Mouse (Mus musculus) right cerebral cortex, postnatal 36 days (tissue): Measurements from ENCODE around the gene Fezf2.

Experiments
- DNase-seq, 2 experiments: peaks; one replicate each; pipeline ENCODE4 v3.0.0; 2022; ENCODE audit warnings: low spot score in 2 of 2, mixed read lengths in 1 of 2

The Fezf2 gene

DNA sequence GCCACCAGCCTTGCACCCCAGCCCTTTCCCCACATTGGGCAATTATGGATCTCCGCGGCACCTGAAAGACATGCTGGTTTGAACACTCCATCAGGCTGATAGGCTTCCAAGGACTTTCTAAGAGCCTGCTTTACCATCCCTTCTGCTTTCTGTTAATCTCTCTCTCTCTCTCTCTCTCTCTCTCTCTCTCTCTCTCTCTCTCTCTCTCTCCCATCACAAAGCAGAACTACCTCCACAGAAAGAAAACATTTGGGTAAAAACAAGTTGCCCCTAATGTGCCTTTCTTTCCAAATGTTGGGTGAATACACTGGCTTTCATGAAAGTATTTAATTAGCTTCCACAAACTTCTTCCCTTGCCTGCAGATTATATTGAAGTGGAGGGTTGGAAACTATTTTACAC, at the start of gene Fezf2:
TSS of gene Fezf2 (minus strand) at position 101 of the 400 bp plus-strand sequence.
- DNase-seq: no peak

DNA sequence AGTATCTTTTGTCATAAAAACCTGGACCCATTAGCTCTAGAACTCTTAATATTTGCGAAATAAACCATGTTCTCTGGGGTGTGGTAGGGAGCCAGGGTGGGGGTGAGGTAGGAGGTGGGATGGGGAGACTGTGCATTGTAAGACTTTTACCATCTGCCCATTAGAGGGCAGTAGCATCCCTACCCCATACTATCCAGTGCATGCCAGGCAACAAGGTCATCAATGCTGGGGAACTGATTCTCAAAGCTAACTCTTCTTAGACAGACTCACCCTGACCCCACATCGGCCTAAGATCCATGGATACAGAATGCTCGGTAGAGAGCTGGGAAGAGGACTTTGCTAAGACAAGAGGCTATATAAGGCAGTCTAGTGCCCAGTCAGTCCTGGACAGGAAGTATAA, 49.6 kb upstream of the Fezf2 start:
- no peak for DNase-seq

DNA sequence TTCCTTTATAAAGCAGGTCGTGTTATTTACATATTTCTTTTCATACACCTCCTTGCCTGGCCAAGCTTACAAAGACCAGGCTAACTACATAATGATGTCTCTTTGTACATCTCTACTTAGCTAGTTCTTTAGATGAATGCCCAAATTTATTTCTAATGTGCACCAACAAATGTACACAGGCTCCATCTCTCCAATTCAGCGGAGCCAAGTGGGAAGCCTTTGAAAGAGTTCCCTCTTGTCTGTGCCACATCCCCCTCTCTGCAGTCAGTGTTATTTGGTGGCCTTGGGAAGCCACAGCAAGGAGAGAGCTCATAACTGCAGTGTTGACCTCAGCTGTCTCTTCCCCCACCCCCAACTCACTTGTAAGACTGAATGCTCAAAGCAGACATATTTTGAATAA, 46.3 kb upstream of the Fezf2 start:
- DNase-seq: no peak

DNA sequence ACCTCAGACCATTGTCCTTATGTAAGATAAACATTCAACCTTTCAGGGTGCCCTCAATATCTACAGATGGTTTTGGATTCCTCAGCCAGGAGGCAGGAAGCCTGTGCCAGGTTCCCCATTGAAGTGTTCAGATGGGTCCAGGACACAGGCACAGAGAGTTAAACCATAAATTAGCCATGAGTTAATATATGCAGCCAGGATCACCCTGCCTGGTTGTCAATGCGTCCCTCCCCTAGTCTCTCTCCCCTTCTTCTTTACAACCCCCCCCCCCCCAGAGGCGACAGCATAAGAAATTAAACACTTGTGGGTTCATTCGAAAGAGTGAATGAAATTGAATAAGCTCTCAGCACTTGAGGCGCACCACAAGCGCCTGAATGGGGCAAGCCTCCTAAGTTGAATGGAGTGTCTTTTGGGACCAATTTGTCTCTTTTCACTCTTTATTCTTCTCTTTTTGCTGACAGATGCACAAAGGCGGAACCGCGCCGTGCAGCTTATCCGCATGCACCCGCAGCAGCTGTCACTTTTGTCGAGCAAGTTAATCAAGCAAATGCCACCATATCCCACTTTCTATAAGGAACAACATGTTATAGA, 45.4 kb upstream of the Fezf2 start:
- DNase-seq: no peak

DNA sequence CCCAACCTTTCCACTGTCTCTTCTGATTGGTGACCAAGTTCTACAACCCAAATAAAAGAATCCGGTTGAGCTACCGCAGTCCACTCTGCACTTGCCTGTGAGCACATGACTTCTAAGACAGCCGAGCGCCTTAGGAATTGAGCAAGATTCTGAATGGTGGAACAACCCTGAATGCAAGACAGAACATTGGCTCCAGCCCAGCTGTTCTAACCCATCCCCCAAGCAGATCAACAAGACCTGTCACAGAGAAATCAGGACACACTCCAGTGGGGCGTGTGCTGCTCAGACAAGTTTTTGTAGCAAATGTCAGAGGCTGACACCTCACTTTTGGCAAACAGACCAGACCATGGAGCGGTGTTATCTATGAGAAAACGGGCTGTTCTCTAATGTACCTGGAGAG, 43.2 kb upstream of the Fezf2 start:
- no peak for DNase-seq

DNA sequence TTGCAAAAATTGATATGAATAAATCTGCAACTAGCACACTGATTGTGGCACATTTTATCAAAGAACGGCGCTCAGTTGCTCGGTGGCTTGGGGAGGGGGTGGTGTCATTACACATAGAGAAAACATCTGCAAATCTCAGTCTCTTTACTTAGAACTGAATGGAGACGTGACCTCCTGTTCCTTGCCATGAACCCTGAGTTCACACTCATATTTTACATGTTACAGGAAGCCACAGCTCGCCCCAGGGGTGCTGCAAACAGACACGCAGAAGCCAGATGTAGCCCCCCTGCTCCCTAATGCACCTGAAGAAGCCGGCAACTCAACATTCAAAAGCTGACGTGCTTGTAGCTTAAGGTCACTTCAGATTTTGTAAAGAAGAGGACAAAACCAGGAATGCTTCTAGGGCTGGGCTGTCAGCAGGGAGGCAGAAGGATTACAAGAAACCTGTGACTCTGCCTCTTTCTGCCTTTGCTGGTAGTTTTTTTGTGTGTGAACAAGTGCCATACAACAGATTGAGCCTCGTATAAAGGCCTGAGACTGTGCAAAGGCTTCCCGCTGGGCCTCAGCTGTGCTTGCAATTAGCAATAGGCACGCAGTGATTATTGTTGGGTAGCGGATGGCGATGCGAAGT, 40.9 kb upstream of the Fezf2 start:
- no peak for DNase-seq

DNA sequence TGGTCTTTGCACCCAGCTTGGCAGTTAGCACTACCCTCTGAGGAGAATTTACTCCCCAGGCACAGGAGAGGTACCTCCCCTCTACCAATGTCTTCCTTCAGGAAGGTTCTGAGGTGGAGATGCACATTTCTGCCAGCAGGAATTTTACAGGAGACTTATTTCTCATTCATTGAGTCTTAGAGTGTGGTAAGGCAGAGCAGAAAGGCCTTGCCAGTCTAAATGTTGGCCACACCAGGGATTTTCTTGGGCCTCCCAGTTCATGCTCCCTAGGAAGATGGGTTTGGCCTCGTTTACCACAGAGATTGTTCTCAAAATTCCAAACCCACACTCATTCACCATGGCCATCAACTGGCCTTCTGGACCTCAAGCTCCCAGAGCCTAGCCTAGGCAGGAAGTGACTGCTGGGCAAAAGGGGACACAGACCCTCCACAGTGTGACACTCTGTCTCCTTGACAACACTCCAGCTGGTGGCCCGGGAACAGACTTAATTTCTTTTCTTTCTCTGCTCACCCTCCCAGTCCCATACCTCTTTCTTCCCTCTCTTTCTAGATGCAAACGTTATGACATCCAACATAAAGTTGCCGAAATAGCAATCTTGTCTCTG, 40.3 kb upstream of the Fezf2 start:
- DNase-seq: no peak

DNA sequence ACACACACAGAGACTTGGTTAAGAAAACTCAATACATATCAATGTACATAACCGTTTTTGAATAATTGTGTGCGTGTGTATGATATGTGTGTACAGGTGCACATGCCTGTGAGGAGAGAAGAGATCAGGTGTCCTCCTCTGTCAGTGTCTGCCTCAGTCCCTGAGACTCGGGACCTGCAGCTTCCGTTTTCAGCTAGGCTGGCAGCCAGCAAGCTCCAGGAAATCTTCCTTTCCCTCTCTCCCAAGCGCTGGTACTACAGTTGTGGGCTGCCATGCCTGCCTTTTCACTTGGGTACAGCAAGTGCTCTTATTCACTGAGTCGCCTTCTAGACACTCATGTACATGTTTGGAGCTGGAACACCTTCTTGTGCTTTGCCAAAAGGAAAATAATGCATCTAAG, 39.2 kb upstream of the Fezf2 start:
- DNase-seq: no peak

DNA sequence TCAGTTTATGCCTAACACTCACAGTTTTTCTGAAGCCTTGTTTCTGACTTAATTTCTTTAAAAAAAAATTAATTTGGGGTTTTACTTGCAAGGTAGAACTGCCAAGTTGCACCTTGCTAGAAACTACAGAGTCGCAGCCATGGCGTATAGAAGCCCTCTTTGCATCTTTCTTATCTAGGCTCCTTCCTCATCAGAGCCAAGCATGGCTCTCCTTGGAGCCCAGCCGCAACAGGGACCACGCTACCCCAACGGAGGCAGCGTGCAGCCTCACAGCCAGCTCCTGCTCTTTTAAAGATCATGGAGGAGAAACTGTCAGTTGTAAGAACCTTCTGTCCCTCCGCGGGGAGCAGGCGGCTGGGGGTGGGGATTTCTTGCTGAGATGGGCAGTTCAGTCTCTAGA, 29.9 kb upstream of the Fezf2 start:
- DNase-seq: no peak

DNA sequence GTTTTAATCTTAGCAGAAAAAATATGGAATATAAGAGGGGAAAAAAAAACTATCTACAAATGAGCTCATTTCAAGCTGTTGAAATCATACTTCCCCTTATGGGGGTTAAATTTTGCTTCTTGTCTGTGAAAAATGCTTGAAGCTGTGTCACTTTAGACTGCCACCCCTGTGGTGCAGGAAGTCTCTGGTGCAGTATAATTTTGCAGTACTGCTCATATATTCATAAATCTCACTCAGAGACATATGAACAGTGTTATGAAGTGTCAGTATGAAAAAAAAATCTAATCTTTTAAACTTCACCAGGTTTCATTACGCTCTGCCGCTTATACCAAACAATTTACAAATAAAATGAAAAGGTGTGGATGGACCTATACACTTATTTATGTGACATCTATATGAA, 29.3 kb upstream of the Fezf2 start:
- DNase-seq: no peak

DNA sequence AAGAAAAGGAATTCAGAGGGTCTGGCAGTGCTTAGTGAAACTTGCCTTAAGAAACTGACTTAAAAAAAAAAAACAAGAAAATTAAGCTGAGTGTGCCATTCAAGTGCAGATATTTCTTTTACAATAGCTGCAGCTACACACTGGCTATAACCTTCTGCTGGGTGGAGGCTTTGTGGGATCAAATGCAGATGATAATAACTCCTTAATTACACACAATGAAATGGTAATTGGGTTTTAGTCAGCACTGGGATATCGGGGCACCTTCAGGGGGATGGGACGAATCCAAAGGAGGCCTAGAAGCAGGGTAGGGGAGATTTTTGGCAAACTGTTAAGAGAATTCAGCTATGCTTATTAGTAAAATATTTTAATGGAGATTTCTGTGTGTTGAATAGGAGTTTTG, 27.5 kb upstream of the Fezf2 start:
- no peak for DNase-seq

DNA sequence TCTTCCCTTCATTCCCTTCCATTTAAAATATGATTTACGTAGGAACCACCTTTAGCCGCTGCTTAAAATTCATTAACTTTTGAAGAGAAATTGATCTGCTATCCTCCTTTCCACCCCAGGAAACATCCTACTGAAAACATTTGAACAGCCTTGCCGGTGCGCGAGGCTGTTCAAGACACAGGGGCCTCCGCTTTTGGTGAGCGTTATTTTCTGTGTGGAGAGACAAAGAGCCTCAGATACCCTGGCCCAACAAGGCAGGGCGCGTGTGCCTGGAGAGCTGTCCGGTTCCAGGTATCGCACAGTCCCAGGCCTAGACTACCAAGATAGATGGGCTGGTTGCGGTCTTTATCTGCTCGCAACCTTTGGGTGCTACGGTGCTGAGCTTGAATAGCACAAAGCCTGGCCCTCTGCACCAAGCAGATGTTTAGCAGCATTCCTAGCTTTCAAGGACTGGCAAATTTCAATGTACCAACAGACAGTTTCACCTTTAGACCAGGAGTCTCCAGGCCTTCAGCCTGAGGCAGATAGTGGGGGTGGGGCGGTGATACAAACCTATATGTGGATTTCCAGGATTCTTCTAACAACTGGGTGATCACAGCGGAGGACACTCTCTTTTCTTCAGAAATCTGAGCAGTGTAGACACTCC, 2.4 kb upstream of the Fezf2 start:
- DNase-seq: no peak

DNA sequence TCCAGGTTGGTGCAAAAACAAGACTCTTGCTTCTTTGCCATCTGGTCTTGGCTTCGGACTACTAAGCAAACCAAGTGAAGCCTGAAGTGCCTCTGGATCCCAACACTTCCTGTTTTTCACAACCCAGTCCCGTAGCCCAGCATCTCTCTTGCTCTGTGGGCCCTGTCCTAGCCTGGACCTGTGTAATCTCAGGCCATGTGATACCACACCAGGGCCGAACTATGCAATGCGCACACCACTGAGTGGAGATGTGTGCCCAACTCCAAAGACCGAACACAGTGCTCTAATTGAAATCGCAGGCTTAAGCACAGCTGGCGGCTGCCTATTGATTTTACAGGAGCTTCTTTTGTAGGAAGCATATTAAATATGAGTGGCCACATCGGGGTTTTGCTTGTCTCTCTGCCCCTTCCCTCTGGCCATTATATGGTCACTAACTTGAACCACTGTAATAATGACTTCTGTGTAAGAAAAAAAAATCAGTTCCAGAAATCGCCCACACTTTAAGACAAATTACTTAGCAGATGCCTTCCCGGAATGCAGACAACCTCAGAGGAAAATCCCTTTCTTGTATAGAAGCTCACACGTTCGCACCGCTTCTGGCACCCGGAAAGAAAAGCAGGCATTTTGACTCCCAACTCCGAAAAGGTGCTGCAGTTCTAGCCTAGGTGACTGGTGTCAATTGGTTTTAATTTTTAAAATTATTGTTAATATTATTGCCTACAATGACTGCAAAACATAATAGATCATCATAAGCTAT, 1.5 kb upstream of the Fezf2 start:
- no peak for DNase-seq

DNA sequence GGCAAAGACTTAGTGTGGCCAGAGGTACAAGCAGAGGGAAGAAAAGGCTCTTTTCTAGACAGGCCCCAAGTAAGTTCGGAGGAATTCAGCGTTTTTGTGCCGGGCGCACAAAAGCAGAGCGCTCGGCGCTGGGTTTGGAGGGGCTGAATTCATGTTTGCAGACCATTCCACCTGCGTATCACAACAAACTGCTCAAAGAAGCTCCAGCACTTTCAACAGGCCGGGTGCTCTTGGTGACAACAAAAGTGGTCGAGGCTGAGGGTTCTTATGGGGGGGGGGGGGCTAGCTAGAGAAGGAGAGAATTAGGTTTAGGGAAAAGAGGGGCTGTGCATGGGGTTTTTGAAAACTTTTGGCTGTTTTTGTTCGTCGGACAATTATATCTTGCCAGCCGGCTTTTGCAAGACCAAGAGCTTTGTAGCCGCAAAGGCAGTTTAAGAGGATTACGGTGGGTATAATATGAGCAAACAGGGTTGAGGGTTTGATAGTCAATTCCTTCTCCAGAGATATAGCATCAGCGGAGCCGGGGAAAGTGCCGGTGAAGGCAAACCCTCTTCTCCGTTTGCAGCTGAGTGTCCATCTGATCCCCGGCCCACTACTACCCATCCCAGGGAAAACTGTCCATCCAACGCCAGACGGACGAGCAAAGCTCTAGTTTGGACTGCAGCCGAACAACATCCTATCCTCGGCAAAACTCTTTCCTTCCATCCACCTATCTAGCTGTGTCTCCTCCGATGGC, 956 bp downstream of the Fezf2 start:
- no peak for DNase-seq

DNA sequence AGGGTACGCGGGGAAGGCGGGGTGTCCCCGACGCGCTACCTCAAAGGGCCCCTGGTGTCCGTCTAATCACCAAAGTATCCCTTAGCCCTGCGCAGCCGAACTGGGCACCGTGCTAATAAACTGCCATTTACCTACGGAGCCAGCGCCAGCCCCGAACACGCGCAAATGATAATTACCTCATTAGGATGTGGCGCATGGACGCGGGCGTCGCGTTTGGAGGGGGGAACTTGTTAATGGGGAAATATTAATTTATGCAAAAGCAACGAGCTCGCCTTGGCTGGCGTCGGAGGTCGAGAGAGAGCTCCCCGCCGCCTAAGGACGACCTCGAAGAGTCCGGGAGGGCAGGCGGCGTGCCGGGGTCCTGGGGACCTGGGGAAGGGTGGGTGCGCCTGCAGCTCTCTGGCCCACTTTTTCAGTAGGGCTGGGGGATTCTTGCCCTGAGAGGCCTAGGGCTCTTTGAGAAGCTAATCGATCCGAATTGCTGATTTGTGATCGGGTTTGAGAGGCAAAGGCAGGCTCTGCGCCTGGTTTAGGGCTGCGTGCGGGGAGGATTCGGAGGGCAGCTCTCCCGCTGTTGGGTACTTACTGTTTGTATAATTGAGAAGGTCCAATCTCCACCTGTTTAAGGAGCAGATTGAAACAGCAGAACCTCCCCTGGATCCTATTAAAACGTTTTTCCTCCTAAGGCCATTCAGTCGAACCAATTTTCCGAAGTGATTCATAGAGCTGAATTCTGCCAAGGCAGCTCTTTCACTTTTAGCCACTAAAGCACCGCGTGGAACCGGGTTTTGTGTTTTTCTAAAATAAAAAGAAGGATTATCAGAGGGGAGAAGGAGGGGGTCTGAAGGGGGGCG, 1.8 kb downstream of the Fezf2 start:
- DNase-seq: no peak

DNA sequence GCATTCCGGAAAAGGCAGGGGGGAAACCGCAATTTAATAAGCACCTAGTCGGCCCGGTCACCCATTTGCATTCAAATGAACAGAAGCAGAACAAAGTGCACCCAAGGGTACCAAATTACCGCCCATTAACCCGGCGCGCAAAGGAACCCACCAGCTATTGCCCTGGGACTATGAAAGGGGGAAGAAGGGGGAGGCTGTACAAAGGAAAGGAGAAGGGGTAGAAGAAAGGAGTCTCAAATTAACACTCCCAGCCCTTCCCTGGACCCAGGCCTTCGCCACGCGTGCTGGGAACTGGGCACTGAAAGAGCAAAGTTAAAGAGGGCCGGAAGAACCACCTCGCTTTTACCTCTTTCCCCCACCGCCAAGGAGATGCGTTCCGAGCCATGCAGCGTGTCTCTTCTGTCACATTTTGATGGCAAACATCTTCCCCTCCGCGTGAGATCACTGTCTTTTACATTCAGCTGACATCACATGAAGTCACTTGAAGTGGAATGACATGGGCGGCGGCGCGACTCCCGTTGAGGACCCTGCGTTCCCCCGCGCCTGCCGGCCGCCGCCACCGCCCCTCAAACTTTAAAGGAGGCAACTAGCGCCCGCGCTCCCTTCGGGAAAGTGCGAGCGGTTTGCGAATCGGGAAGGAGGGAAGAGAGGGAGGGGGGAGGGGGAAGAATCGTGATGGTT, 2.6 kb downstream of the Fezf2 start:
- DNase-seq: no peak

DNA sequence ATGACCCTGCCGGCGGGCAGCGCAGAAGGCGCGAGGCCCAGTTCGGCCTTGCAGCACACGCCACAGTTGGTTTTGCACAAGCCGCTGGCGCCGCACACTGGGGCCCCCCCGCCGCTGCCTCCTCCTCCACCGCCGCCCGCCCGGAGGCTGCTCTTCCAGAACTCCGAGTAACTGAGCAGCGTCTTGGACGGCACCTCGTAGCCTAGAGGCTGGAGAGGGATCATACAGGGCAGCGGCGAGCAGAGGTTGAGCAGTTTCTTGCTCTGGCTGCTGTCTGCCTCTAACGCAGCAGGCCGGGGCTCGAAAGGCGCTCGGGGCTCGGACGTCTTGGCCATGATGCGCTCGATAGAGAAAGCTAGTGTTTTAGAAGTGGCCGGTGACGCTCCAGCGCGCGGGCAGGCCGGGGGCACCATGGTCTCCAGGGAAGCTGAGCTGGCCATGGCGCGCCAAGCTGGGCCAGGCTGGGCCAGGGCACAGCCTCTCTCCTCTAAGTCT, 3.2 kb downstream of the Fezf2 start:
- no peak for DNase-seq

DNA sequence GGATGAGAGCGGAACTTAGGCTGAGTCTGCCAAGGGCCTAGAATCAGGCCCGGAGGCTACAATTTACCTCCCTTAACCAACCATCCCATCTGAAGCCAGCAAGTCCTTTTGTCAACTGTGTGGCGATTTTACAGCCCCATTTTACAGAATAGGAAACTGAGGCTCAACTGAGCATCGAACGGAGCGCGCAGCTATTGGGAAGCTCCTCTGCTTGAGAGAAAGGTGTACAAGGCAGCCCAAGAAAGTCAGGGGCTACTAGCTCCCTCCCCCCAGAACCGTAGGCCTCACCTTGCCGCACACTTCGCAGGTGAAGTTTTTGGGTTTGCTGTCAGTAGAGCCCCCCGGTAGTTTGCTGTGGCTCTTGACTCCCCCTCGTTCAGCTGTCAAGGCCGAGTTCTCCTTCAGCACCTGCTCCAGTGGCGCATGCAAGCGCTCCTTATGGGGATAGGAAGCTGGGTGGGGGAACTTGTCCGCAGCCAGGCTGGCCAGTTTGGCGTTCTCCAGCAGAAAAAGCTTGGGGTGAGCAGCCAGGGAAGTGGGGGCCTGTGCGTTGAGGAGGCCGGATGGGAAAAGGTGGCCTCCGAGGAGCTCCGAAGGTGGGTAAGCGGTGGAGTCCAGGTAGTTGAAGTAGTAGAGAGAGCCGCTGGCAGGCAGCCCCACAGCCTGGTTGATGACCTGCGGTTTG, 3.8 kb downstream of the Fezf2 start:
- DNase-seq: no peak

DNA sequence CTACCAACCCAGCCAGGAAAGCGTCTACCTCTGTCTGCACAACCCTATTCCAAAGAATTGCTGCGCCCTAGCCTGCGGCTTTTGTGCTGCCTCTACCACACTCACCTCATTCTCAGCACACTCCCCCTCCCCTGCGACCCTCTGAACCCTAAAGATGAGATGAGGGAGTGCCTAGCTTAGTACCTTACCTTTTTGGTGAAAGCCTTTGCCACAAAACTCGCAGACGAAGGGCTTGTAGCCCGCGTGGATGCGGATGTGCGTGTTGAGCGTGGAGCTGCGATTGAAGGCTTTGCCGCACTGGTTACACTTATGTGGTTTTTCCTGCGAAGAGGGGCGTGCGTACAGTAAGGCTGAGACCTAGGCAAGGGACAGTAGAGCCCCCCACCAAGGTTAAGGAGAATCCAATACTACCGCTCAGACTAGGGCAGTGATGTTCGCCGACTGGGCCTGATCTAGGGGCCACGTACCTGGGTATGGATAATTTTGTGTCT, 4.5 kb downstream of the Fezf2 start:
- no peak for DNase-seq
